Mouse (Mus musculus) ES-Bruce4 (cell line): Measurements from ENCODE around the gene Hoxa3. TPM values are rescaled to one million over a fixed set of nuclear protein-coding genes. Genes with fewer than 3 reads are reported as not detected.
A peak's percentile ranks its signal among the peaks of the same experiment; 100 is the strongest.

Source experiments
- H3K27ac ChIP-seq: 2 replicates; pipeline ENCODE4 v1.5.1; 2012; ENCODE audit warnings: low read length, inconsistent platforms; ENCODE audit not compliant: insufficient read depth
- H3K27me3 ChIP-seq: 2 replicates; pipeline ENCODE4 v1.6.1; 2012; ENCODE audit warnings: mild to moderate bottlenecking, low read length, inconsistent platforms; ENCODE audit not compliant: control insufficient read depth, poor library complexity, insufficient read depth, severe bottlenecking
- H3K36me3 ChIP-seq: 2 replicates; pipeline ENCODE4 v1.6.1; 2012; ENCODE audit warnings: inconsistent platforms, mild to moderate bottlenecking, low read length, moderate library complexity; ENCODE audit not compliant: control insufficient read depth, poor library complexity, insufficient read depth, severe bottlenecking
- H3K4me1 ChIP-seq: one replicate; pipeline ENCODE4 v1.8.1; 2011; ENCODE audit warnings: low read length; ENCODE audit not compliant: control insufficient read depth, insufficient read depth
- H3K4me3 ChIP-seq: 2 replicates; pipeline ENCODE4 v1.5.1; 2011; ENCODE audit warnings: low read depth, mild to moderate bottlenecking, low read length
- H3K9ac ChIP-seq: 2 replicates; pipeline ENCODE4 v1.6.1; 2012; ENCODE audit warnings: low read depth, mild to moderate bottlenecking, inconsistent platforms; ENCODE audit not compliant: poor library complexity, severe bottlenecking
- H3K9me3 ChIP-seq: replicated peaks from 2 replicates; pipeline ENCODE4 v1.6.1; 2012; ENCODE audit warnings: mild to moderate bottlenecking, low read length, inconsistent platforms; ENCODE audit not compliant: control insufficient read depth, poor library complexity, insufficient read depth, severe bottlenecking
- CTCF ChIP-seq: IDR thresholded peaks from one replicate; pipeline ENCODE4 v1.8.1; 2011; ENCODE audit warnings: low read depth, low read length
- EP300 ChIP-seq: IDR thresholded peaks from 2 replicates; pipeline ENCODE4 v1.6.1; 2011; ENCODE audit warnings: low read depth, low read length; ENCODE audit not compliant: insufficient read depth
- POLR2A ChIP-seq: IDR thresholded peaks from one replicate; pipeline ENCODE4 v1.8.1; 2011; ENCODE audit warnings: low read length; ENCODE audit not compliant: insufficient read depth
- polyA plus RNA-seq: library from polyadenylated mRNA; stranded (reverse); fragments of >200 nt; gene quantifications from 2 replicates; pipeline ENCODE4 v1.2.4, GENCODE M21; 2011; ENCODE audit warnings: low read depth; ENCODE audit not compliant: missing spikeins, insufficient read depth, insufficient read length

The Hoxa3 gene
- polyA plus RNA-seq, 1 experiment: 0.25 TPM

DNA sequence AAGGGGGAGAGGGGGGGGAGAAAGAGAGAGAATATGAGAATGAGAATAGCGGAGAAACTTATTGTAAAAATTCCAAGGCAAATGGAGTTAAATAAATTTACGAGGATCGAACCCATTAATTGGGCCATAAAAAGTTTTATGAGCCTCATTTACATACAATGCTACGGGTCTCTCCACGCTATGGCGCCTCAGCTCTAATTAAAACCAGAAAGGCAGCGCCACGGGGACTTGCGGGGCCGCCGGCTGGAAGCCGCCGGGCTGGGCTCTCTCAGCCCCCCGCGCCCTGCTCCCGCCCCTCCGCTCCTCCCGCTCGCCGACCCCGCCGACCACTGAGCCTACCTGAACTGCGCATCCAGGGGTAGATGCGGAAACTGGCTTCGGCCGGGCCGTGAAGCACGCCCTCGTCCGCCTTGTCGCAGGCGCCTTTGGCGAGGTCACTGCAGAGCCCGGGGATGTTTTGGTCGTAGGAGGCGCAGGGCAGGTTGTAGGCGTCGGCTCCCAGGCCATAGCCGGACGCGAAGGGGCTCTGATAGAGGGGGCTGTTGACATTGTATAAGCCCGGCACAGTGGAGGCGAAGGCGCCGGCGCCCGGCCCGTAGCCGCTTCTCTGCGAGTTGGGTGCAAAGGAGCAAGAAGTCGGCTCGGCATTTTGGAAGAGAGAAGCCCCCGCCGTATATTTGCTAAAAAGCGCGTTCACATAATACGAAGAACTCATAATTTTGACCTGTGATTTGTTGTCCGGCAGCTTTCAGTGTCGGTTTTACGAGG is 3.7 kb upstream of the Hoxa3 start:
- no peaks in the 10 kb centered on the region for H3K4me1 ChIP-seq
- TF ChIP-seq POLR2A (no peak), EP300 (no peak), CTCF (no peak)
- H3K36me3 ChIP-seq: no peaks in the 10 kb centered on the region
- peaks cover 57% of the 10 kb centered on the region for H3K27me3 ChIP-seq
- H3K9ac ChIP-seq: peak overlapping the region; percentile 50
- no peaks in the 10 kb centered on the region for H3K9me3 ChIP-seq
- H3K4me3 ChIP-seq: peak overlapping the region; percentile 28
- no peak overlapping the region for H3K27ac ChIP-seq

DNA sequence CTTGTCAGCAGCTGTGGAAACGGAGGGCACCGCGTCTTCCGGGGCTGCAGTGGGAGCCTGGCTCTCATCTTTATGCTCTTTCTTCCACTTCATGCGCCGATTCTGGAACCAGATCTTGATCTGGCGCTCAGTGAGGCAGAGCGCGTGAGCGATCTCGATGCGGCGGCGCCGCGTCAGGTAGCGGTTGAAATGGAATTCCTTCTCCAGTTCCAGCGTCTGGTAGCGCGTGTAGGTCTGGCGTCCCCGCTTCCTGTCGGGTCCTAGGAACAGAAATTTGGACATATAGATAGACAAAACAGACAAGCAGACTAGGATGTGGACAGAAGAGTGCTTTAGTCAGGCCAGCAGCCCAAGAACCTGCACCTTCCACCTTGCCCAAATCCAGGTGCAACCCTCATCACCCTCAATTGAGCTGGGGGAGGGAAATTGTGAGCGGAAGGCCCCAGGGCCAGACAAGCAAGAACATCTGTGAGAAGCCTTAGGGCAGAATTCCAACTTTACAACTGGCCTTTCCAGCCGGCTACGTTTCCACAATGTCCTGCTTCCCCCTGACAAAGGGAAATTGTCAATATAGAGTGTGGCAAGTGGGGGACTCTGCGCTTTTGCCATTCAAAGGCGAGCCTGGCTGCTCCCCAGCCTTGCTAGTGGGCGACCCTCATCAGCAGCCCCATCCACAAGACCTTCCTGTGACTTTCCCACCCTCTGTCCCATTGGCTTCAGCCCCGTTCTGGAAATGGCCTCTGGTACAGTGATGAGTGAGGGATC is 2.8 kb upstream of the Hoxa3 start:
- Histone ChIP-seq H3K4me1 (no peaks in the 10 kb centered on the region), H3K9ac (no peak overlapping the region), H3K4me3 (no peak overlapping the region), H3K9me3 (no peaks in the 10 kb centered on the region), H3K27ac (no peak overlapping the region), H3K36me3 (no peaks in the 10 kb centered on the region), H3K27me3 (peaks cover 57% of the 10 kb centered on the region)
- TF ChIP-seq CTCF (no peak), POLR2A (no peak), EP300 (no peak)

DNA sequence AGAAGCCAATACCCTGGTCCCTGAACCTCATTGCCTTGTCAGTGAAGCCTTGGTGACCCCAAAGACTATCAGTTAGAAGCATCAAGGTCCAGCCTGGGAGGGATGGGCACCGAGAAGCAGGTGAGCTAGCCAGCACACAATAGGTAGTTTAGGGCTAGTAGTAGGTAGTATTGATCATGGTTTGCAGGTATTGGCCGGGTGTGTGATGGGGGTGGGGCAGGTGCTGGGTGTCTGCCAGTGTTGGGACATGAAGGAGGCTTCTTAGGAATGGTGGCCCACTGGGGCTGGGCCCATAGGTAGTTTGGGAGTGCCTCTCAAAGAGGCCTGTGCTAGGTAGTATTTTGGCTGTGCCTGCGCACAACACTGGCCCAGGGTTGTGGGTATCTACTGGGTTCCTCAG is 1.9 kb upstream of the Hoxa3 start:
- no peak for TF ChIP-seq POLR2A
- TF ChIP-seq CTCF: no peak
- no peak for TF ChIP-seq EP300
- Histone ChIP-seq H3K36me3 (no peaks in the 10 kb centered on the region), H3K27me3 (peaks cover 52% of the 10 kb centered on the region), H3K4me1 (no peaks in the 10 kb centered on the region), H3K27ac (no peak overlapping the region), H3K9me3 (no peaks in the 10 kb centered on the region), H3K4me3 (no peak overlapping the region), H3K9ac (no peak overlapping the region)

DNA sequence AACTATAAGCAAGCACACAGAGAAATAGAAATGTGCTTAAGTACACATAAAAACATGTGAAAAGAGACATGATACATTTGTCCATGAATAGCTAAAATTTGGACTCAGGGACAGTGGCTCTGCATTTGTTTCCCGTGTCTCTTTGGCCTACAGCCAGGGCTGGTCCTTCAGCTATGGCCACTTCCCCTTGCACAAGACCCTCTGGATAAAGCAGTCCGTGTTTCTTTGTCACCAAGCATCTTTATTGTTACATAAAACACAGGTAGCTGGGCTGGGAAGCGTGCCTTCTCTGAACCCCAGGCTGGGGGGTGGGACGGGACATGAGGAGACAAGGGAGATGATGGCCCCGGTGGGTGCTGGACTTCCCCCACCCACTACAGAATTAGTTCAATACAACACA is 1.1 kb upstream of the Hoxa3 start:
- TF ChIP-seq EP300 (no peak), CTCF (no peak), POLR2A (no peak)

DNA sequence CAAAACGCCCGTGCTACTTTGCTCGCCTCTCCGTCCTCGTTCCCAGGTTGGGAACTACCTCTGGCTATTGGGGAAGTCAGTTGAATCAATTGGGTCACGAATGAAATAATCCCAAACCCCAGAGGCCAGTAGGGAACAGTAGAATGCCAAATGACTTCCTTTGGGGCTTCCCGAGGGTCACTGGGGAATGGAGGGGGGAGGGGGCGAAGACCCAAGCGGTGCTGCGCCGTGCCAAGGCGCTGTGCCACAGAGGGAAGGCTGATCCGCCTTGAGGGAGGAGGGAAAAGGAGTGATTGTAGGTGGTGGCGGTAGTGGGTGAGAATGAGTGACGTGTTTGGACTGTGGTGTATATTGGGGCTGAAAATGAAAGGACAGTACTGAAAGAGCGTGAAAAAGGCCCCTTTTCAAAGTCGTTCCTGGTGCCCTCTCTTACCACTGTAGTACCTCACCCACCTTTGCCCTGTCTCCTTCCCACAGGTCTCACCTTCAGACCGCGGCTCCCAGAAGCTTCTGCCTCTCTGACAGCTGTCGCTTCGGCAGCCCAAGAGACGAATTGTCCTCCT is 499 bp downstream of the Hoxa3 start:
- TF ChIP-seq POLR2A (no peak), CTCF (no peak), EP300 (no peak)
- Histone ChIP-seq H3K4me3 (no peak overlapping the region), H3K36me3 (no peaks in the 10 kb centered on the region), H3K4me1 (no peaks in the 10 kb centered on the region), H3K9me3 (no peaks in the 10 kb centered on the region), H3K9ac (no peak overlapping the region), H3K27me3 (peaks cover 46% of the 10 kb centered on the region), H3K27ac (no peak overlapping the region)

More for the DNA sequence above, 1.1 kb upstream of the Hoxa3 start:
- Histone ChIP-seq H3K4me1 (no peaks in the 10 kb centered on the region), H3K9me3 (no peaks in the 10 kb centered on the region), H3K4me3 (no peak overlapping the region), H3K27me3 (peaks cover 55% of the 10 kb centered on the region), H3K9ac (no peak overlapping the region), H3K36me3 (no peaks in the 10 kb centered on the region), H3K27ac (no peak overlapping the region)
